Mouse (Mus musculus) lung, postnatal 4 days (tissue): ENCODE measurements at regions not wholly inside any gene's neighbourhood (a gene's known extent, or its start where the extent isn't known, plus 50 kb on each side); places are given as distances from the start of the nearest gene placed in this dataset.
"Not testable (repeated sequence)": the region's sequence is repeated elsewhere in the genome, so short reads cannot be mapped to it uniquely, and the experiment has no call there.

Experiments
- DNase-seq, 2 experiments: peaks; one replicate each; pipeline ENCODE4 v3.0.0; 2021

DNA sequence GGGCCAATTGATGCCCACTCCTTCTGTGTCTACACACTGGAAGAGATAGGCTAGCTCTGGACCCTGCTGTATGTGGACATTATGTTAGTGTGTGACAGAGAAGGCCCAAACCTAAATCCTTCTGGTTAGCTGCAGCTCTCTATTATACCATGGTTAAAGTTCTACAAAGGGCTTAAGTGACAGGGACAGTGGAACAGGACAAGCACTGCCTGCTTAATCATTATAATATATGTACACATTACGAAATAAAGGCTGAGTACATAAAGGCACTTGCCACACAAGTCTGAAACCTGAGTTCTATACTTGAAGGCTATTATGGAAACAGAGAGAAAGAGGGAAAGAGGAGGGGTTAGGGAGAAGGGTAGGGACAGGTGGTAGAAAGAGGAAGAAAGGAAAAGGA is 55.2 kb downstream of the Rdh14 start:
- no peak for DNase-seq

DNA sequence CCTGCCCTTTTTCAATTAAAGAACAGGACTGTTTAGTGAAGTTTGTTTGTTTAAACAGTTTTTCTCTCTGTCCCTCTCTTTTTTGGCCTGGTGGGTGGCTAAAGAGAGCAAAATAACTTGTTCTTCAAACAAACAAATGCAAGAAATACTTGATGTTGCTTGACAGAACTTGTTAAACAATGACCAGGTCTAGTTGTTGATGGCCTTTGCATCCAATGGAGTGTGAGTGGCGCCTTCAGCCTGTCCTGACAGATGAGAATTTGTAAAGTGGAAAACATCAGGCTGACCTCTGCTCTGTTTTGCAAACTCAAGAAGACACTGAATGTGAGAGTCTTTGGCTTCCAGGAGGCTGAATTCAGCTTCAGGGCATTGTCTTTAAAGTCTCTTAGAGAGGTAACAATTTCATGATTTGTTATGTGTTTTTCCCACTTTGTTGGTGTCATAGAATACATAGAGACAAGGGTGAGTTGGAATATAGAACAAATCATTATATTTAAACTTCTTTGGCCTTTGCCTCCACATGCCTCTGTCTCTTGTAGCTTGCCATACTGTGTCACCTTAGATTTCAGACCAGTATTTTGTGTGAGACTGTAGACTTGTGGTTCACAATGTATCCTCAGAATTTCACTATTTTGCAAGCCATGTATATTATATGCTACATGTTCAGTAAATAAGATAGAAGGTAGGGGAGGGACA is 67.5 kb downstream of the Rdh14 start:
- no peak for DNase-seq

GRCm38 (mm10) chr12:10461796-10462195 is 71.2 kb downstream of the Rdh14 start:
- no peak for DNase-seq

DNA sequence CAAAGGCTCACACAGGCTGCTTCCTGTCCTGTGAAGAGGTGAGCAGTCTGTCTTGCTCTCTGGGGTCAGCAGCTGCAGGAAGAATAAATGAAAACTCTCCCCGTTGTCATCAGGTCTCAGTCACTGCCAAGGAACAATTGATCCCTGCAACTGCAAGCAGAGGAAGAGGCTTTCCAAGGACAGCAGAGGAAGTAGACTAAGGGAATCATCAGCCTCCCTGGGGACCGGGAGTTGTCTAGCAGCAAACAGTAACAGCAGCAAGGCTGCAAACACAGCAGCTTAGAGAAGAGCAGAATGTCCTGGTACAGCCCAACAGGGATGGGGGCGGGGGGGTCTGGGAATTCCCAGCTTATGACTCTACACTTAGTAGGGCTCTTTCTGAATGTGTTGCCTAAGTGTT is 72.4 kb downstream of the Rdh14 start:
- DNase-seq, result no peak

GRCm38 (mm10) chr12:10473986-10474385 is 83.4 kb downstream of the Rdh14 start:
- no peak for DNase-seq

DNA sequence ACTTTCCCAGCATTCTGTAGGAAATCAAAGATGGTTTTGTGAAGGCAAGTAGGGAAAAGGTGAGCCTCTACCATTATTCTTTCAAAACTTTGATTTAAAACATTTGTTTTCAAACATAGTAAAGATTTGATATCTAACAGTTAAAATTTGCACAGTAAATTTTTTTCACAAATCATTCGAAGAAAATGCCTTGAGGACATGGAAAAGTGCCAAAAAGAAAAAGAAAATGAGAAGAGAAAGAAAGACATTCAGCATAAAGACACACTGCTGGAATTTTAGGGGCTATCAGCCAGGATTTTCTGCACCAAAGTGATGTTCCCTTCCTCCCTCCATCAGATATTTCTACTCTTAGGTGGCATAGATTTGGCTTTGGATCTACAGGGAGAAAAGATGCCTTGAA is 90.2 kb downstream of the Rdh14 start:
- DNase-seq, result no peak

DNA sequence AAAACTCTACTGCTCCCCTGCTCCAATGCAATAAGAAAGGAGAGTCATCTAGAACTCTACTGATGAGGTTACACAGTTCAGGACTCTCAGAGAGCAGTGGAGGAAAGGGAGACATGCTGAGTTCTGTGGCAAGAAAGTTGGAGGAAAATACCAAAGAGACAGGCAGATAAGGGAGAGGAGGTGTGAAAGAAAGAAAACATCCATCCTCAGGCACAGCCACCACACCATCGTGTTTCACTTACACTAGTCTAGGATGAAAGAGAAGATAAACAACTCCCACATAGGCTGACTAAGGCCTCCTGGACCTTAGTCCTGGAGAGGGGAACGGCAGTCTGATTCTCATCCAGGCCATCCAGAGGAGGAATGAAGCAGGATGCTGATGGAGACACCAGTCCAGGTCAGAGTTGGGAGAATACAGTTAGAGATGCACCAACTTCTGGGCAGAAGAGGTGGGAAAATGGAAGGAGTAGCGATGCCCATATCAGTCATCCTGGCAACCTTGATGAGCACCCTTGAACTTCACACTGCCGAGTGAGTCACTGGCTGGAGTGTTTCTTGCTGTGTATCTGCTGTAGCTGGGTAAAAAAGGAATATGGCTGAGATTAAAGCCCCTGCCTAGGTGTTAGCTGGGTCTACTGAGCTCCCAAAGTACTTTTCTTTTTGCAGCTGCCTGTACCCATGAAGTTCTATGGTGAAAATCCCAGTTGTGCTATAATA is 91.9 kb downstream of the Rdh14 start:
- no peak for DNase-seq

DNA sequence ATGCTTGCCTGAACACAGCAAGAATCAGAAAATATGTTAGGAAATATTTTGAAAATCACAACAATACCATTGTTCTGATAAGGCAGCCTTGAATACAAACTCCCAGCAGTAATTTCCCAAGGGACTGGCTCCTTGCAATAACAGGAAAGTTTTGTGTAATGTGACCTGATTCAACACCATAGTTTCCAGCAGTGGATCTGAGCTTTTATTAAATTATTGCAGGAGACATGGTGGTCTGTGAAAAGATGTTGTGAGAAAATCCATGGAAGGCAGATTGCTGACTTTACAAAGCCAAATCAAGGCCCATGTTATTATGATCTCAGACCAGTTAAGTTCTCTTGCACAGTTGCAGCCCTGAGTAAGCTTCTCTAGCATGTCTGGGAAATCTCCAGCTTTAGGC is 116.1 kb downstream of the Rdh14 start:
- DNase-seq, result no peak

DNA sequence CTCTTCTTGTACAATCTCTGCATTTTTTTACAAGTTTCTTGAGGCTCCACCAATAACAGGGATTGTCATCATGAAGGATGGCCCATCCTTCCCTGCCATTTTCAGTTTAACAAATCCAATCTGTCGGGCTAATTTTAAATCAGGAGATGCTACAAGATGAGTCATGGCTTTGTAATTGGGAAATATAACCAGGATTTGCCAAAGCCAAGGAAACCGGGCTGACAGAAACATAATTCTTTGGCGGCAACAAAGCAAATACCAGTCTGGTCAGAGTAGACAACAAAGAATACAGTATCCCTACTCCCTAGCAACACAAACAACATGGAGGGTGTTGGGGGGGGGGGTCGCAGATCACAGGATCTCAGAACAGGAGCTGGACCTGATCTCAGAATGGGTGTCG is 123.0 kb downstream of the Rdh14 start:
- DNase-seq, result no peak

- DNase-seq, result no peak
These were observed 123.7 kb downstream of the Rdh14 start for GRCm38 (mm10) chr12:10514278-10514677.

DNA sequence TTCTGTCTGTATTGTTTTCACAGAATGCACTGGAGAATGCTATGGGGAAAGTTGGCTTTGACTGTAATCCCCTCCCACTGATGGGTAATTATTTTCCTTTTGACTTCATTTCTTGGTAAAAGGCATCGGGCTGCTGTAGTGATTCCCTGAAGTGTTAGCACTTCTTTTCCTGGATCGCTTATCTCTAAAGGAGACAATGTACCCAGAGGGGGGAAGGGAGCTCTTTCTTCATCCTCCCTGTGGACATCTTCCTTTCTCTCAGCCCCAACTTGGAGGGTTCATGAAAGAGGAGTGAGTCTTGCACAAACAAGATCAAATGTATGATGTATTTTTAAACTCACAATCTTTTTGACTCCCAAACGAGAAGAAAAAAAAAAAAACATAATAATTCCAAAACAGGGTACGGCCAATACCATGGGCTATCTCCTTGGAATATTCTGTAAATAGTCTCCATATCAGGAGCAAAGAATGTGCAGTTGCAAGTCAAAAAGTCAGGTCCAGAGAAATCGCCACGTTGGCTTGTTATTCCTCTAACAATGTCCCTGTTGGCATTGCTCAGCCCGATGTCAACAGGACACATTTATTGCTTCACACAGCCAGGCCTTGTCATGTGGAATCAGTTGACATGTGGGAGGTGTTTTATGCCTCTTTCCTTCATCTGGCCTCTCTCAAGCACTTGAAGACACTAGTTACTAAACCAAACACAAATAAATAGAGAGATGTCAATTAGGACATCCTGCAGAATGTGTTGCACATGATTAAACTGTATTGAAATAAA is 134.1 kb downstream of the Rdh14 start:
- DNase-seq, result peak in 1 of 2 experiments; percentile 31

DNA sequence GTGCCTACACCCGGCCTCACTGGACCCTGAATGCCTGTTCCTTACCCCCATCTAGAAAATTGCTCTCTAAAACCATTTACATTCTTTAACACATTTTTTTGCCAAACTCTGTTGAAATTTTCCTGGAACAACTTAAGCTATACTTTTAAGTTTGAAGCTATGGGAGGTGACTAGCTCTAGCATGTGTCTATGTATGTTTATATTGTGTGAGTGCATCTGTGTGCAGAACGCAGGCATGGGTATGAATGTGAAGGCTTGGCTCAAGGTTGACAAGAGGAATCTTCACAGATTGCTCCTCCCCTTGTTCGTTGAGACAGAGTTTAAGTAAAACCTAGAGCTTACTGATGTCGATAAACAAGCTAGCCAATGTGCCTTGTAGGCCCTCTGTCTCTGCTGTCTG is 135.4 kb downstream of the Rdh14 start:
- DNase-seq, result no peak

GRCm38 (mm10) chr12:10529077-10529476 is 138.5 kb downstream of the Rdh14 start:
- no peak for DNase-seq

DNA sequence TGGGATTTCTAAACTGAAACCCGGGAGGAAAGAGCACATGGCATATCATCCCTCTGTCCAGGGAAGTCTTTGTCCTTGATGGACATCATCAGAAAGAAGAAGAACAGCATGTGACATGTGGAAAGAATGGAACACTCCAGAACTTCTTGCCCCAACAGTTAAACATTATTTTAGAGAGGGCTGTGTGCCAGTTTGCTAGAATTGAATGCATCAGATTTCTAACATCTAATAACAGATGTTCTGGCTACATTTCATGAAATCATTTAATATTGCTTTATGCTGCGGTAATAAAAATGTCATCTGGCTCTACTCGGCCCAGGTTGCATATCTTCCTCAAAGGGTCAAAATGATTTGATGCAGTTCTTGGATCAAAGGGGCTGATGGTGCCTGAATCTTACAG is 140.4 kb downstream of the Rdh14 start:
- DNase-seq, result no peak

DNA sequence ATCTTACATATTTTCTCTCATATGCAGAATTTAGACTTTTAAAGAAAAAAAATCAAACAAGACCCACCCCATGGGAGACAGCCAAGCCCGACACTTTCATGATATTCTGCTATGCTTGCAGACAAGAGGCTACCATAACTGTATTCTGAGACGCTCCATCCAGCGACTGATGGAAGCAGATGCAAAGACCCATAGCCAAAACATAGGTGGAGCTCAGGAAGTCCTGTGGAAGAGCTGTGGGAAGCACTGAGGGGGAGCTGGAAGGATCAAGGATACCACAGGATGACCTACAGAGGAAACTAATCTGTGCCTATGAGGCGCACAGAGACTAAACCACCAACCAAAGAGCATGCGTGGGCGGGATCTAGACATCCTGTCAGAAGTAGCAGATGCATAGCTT is 143.4 kb downstream of the Rdh14 start:
- no peak for DNase-seq

- no peak for DNase-seq
These were observed 145.7 kb downstream of the Rdh14 start for GRCm38 (mm10) chr12:10536239-10536638.

- peak in 1 of 2 experiments; percentile 63 for DNase-seq
These were observed 146.5 kb downstream of the Rdh14 start for GRCm38 (mm10) chr12:10537069-10537468.

DNA sequence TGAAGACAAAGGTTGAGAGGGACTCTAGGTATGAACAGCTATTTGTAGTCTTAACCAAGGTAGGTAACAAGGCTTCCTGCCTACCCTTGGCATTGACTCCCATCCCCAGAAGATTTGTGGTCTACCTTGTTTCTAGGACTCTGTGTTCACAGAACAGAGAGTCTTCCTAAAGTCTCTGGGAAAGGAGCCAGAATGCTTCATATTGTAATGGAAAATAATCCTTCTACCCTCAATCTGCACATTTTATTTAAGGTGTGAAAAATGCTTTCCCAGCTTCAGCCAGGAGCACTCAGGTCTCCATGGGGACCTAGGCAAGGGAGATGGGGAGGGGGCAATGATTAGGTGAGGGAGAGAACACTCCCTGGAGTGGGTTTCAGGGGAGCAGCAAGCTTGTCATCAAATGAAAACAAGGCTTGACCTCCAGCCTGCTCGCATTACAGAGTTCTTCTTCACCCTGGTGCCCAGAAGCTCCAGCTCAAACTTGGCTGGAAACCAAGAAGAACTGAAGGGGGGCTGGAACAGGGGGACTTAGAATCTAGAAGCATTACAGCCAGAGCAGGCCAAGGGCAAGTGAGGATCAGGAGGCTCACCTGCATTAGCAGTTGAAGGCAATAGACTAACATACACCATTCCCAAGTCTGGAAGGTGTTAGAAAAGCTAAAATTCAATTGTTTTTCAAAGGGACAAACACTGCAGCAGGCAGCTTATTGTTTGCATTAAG is 159.1 kb downstream of the Rdh14 start:
- DNase-seq, result no peak

- DNase-seq, result not testable (repeated sequence)
These were observed 164.1 kb downstream of the Rdh14 start for GRCm38 (mm10) chr12:10554701-10555100.

- DNase-seq, result no peak
These were observed 172.4 kb downstream of the Rdh14 start for GRCm38 (mm10) chr12:10562966-10563365.

DNA sequence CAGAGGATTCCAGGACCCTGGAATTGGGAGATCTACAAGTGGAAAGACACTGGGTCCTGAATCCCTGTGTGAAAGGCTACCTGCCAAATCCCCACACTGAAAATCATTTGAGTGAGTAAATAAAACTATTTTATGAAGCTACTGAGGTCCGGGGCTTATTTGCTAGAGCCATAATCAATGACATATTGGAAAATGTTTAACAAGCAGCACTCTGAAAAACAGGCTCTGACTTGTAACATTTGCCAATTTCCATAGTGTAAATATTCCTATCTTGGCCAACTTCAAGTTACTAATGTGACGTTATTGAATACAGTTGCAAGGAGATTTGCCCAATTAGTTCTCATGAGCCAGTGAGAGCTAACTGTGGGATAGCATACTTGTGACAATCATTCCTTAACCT is 177.3 kb downstream of the Rdh14 start:
- no peak for DNase-seq

DNA sequence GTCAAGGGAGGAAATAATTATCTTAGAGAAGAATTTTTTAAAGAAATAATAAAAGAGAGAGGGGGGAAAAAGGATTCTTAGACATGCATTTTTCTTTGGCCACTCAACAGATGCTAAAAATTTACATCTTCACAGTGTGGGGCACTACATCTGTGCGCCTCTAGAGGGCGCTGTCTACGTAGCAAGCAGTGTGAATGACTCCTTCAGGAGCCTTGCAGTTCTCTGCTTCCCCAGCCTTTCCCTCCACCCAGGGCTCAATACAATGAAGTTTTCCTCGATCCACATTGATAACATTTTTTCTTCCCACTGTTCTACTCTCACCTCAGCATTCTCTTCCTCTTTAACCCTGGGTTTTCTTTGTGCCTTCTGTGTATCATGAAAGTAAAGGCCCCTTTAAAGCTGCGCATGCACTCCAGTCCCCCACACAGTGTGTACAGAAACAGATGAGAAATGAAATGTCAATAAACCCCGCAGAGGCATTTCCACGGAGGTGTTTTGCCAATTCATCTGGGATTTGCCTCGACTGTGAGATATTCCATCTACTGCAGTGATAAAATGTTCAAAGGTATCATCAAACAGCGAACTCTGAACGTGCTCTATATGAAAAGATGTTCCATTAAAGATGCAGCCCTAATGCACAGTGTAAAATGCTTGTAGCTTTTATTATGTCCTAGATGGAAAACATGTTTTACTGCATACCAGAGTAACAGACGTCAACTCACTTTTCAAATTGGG is 181.2 kb downstream of the Rdh14 start:
- no peak for DNase-seq

- DNase-seq, result no peak
These were observed 181.7 kb downstream of the Rdh14 start for GRCm38 (mm10) chr12:10572378-10572650.
